Mouse (Mus musculus) limb, embryonic 12.5 days (tissue): ENCODE data around the gene Vmn2r58. TPM values are rescaled to one million over a fixed set of nuclear protein-coding genes. Genes with fewer than 3 reads are reported as not detected.
"Not testable (repeated sequence)": the region's sequence is repeated elsewhere in the genome, so short reads cannot be mapped to it uniquely, and the experiment has no call there.

ENCODE experiments used
- ATAC-seq: fragments of 200-750 bp; cut with Nextera tagmentation; 2 replicates; pipeline ENCODE4 v1.8.0; 2017; ENCODE audit warnings: low read depth, moderate TSS enrichment; ENCODE audit not compliant: insufficient number of reproducible peaks, insufficient read depth, low FRiP score, low TSS enrichment
- H3K27ac ChIP-seq: fragments of 300-500 bp; sonication (generic); 2 replicates; pipeline ENCODE4 v1.5.1; 2016; ENCODE audit warnings: mild to moderate bottlenecking, moderate library complexity
- H3K27me3 ChIP-seq: fragments of 300-500 bp; sonication (generic); 2 replicates; pipeline ENCODE4 v1.6.1; 2016; ENCODE audit warnings: mild to moderate bottlenecking, moderate library complexity
- H3K36me3 ChIP-seq: fragments of 300-500 bp; sonication (generic); 2 replicates; pipeline ENCODE4 v1.6.1; 2016; ENCODE audit warnings: mild to moderate bottlenecking, moderate library complexity
- H3K4me1 ChIP-seq: fragments of 300-500 bp; sonication (generic); replicated peaks from 2 replicates; pipeline ENCODE4 v1.6.1; 2016
- H3K4me2 ChIP-seq: fragments of 300-500 bp; sonication (generic); 2 replicates; pipeline ENCODE4 v1.6.1; 2016; ENCODE audit warnings: mild to moderate bottlenecking, moderate library complexity
- H3K4me3 ChIP-seq: fragments of 300-500 bp; sonication (generic); replicated peaks from 2 replicates; pipeline ENCODE4 v1.5.1; 2016; ENCODE audit warnings: mild to moderate bottlenecking
- H3K9ac ChIP-seq: fragments of 300-500 bp; sonication (generic); replicated peaks from 2 replicates; pipeline ENCODE4 v1.6.1; 2016; ENCODE audit warnings: mild to moderate bottlenecking, moderate library complexity
- H3K9me3 ChIP-seq: fragments of 300-500 bp; sonication (generic); 2 replicates; pipeline ENCODE4 v1.6.1; 2016; ENCODE audit warnings: mild to moderate bottlenecking, moderate library complexity
- WGBS: fragments of 180-500 bp; shearing (Covaris S2); methylation state at CpG from one replicate; pipeline ENCODE4 v1.1.7; 2016; 5-methylcytosine and 5-hydroxymethylcytosine counted together
- polyA plus RNA-seq: library from polyadenylated mRNA; unstranded; fragments of >200 nt; fragmentation: Nextera tagmentation; extraction: Ambion mirVana; gene quantifications from 2 replicates; pipeline ENCODE4 v1.2.1, GENCODE M21; 2016

The Vmn2r58 gene
- not detected in 2 replicates for polyA plus RNA-seq

DNA sequence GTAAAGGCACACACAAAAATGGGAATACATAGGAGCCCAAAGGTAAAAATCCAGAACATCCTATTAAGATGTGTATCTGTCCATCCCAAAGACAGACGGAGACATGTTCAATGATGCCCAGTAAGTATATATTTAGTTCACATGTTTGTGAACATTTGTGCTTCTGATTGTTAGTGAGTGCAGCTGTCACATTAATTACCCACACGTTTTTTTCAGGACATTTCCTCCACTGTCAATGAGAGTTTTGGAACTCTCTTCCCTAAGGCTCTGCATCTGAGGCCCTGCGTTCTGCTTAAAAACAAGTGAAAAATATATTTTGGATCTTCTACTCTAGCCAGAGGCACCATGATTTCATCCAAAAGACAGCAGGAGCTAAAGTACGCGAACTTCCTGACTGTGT lies at the start of gene Vmn2r58:
TSS of gene Vmn2r58 (minus strand) at position 101 of the 400 bp plus-strand sequence.
- not testable (repeated sequence) for H3K4me1 ChIP-seq, ATAC-seq, H3K9ac ChIP-seq, H3K36me3 ChIP-seq, H3K27me3 ChIP-seq, H3K4me2 ChIP-seq, H3K4me3 ChIP-seq, H3K27ac ChIP-seq
- peaks cover 14% of the 10 kb centered on the region; the same call in 1 of the 2 replicates for H3K9me3 ChIP-seq
- WGBS, result 72% methylated on average over 5 of the region's 5 CpGs

Other genes with a start within 250 kb of the Vmn2r58 start
- gene Zfp788, start 239.5 kb downstream of the Vmn2r58 start, polyA plus RNA-seq, result 13.9 and 15.2 TPM in 2 replicates
- gene Vmn2r59, start 186.3 kb upstream of the Vmn2r58 start, polyA plus RNA-seq, result not detected in 2 replicates
- not detected in 2 replicates for gene Vmn2r60, start 235.1 kb upstream of the Vmn2r58 start, polyA plus RNA-seq